Mouse (Mus musculus) hindbrain, embryonic 14.5 days (tissue): Measurements from ENCODE around the gene D16Ertd472e. TPM values are rescaled to one million over a fixed set of nuclear protein-coding genes. Genes with fewer than 3 reads are reported as not detected.

Experiments used
- ATAC-seq: fragments of 200-750 bp; cut with Nextera tagmentation; 2 replicates; pipeline ENCODE4 v1.8.0; 2017; ENCODE audit warnings: moderate number of reproducible peaks, mild to moderate bottlenecking, moderate TSS enrichment, moderate library complexity; ENCODE audit not compliant: low FRiP score
- DNase-seq: peaks from one replicate; pipeline ENCODE4 v3.0.0-alpha.2; 2015; ENCODE audit warnings: low spot score
- H3K27ac ChIP-seq: fragments of 300-500 bp; sonication (generic); 2 replicates; pipeline ENCODE4 v1.5.1; 2014; ENCODE audit warnings: mild to moderate bottlenecking, moderate library complexity
- H3K27me3 ChIP-seq: fragments of 300-500 bp; sonication (generic); 2 replicates; pipeline ENCODE4 v1.6.1; 2014; ENCODE audit warnings: mild to moderate bottlenecking, low read length, mixed read lengths; ENCODE audit not compliant: control insufficient read depth, insufficient read depth
- H3K36me3 ChIP-seq: fragments of 300-500 bp; sonication (generic); replicated peaks from 2 replicates; pipeline ENCODE4 v1.6.1; 2014; ENCODE audit not compliant: control insufficient read depth, insufficient read depth
- H3K4me1 ChIP-seq: fragments of 300-500 bp; sonication (generic); replicated peaks from 2 replicates; pipeline ENCODE4 v1.6.1; 2014; ENCODE audit warnings: antibody characterized with exemption, low read length, mixed read lengths; ENCODE audit not compliant: control insufficient read depth, insufficient read depth
- H3K4me2 ChIP-seq: fragments of 300-500 bp; sonication (generic); replicated peaks from 2 replicates; pipeline ENCODE4 v1.6.1; 2014; ENCODE audit warnings: mild to moderate bottlenecking, moderate library complexity
- H3K4me3 ChIP-seq: fragments of 300-500 bp; sonication (generic); replicated peaks from 2 replicates; pipeline ENCODE4 v1.5.1; 2014; ENCODE audit warnings: mild to moderate bottlenecking, low read length
- H3K9ac ChIP-seq: fragments of 300-500 bp; sonication (generic); 2 replicates; pipeline ENCODE4 v1.6.1; 2014
- H3K9me3 ChIP-seq: fragments of 300-500 bp; sonication (generic); 2 replicates; pipeline ENCODE4 v1.6.1; 2016; ENCODE audit warnings: low read length; ENCODE audit not compliant: control insufficient read depth
- WGBS: fragments of 180-500 bp; shearing (Covaris S2); extraction: QIAGEN DNeasy Blood & Tissue Kit; methylation state at CpG from one replicate; pipeline ENCODE4 v1.1.7; 2014; 5-methylcytosine and 5-hydroxymethylcytosine counted together
- polyA plus RNA-seq: library from polyadenylated mRNA; unstranded; fragments of >200 nt; fragmentation: Nextera tagmentation; extraction: Ambion mirVana; gene quantifications from 2 replicates; pipeline ENCODE4 v1.2.1, GENCODE M21; 2014

Gene D16Ertd472e
- polyA plus RNA-seq, 1 experiment from 2014 or later, result 7.1 TPM

- ATAC-seq, result no peak
- no peaks in the 10 kb centered on the region for H3K36me3 ChIP-seq
- no peaks in the 10 kb centered on the region for H3K9me3 ChIP-seq
- DNase-seq, result no peak
- no peak overlapping the region for H3K27ac ChIP-seq
- H3K27me3 ChIP-seq, result no peaks in the 10 kb centered on the region
- H3K4me3 ChIP-seq, result no peak overlapping the region
- WGBS, result 82% methylated on average over 6 of the region's 6 CpGs
- no peaks in the 10 kb centered on the region for H3K4me1 ChIP-seq
- H3K9ac ChIP-seq, result no peak overlapping the region
- no peak overlapping the region for H3K4me2 ChIP-seq
Observed at GRCm38 (mm10) chr16:78591130-78591529, 14.6 kb upstream of the D16Ertd472e start.

DNA sequence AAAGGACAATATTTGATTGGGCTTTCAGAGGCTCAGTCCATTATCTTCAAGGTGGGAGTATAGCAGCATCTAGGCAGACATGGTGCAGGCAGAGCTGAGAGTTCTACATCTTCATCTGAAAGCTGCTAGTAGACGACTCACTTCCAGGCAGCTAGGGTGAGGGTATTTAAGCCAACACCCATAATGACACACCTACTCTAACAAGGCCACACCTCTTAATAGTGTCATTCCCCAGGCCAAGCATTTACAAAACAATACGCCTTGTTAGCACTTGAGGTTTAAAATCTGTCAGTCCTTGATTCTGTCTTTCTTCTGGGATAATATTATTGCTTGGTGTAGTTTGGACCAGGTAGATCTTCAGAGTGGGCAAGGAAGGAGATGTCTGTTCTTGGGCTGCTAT lies 12.3 kb upstream of the D16Ertd472e start:
- no peak for DNase-seq
- H3K4me1 ChIP-seq, result no peaks in the 10 kb centered on the region
- H3K9ac ChIP-seq, result no peak overlapping the region
- WGBS, result 93% methylated on average over 2 of the region's 2 CpGs
- H3K9me3 ChIP-seq, result no peaks in the 10 kb centered on the region
- no peak overlapping the region for H3K4me2 ChIP-seq
- H3K36me3 ChIP-seq, result no peaks in the 10 kb centered on the region
- H3K27ac ChIP-seq, result no peak overlapping the region
- ATAC-seq, result no peak
- H3K27me3 ChIP-seq, result no peaks in the 10 kb centered on the region
- no peak overlapping the region for H3K4me3 ChIP-seq

- Histone ChIP-seq H3K4me1 (no peaks in the 10 kb centered on the region), H3K4me3 (no peak overlapping the region), H3K9me3 (no peaks in the 10 kb centered on the region), H3K27ac (no peak overlapping the region), H3K27me3 (no peaks in the 10 kb centered on the region), H3K36me3 (no peaks in the 10 kb centered on the region), H3K9ac (no peak overlapping the region), H3K4me2 (no peak overlapping the region)
- WGBS, result 87% methylated on average over 7 of the region's 7 CpGs
- DNase-seq (no peak), ATAC-seq (no peak)
Observed at GRCm38 (mm10) chr16:78586621-78587020, 10.1 kb upstream of the D16Ertd472e start.

GRCm38 (mm10) chr16:78585664-78586397 lies 9.3 kb upstream of the D16Ertd472e start:
- 79% methylated on average over 11 of the region's 11 CpGs for WGBS
- Histone ChIP-seq H3K4me1 (no peaks in the 10 kb centered on the region), H3K27me3 (no peaks in the 10 kb centered on the region), H3K9me3 (no peaks in the 10 kb centered on the region), H3K4me3 (no peak overlapping the region), H3K4me2 (no peak overlapping the region), H3K27ac (no peak overlapping the region), H3K9ac (no peak overlapping the region), H3K36me3 (no peaks in the 10 kb centered on the region)
- DNase-seq (no peak), ATAC-seq (no peak)

DNA sequence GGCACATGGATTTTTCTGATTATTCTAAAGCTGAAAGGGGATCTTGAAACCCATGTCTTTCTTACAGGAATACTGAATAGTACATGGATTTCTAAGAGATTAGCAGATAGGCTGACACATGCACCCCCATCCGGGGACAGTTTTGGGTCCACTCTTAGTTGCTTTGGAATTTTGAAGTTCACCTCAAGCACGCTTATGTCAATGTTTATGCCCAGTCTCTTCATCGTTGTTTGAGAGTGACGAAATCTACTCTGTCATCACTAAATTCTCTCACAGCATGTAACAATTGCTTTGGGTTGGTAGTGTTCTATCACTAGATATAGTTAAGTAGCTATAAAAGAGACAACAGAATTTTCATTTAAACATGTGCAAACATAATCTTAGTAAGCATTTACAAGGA lies 8.7 kb upstream of the D16Ertd472e start:
- DNase-seq, result no peak
- H3K36me3 ChIP-seq, result no peaks in the 10 kb centered on the region
- H3K4me1 ChIP-seq, result no peaks in the 10 kb centered on the region
- ATAC-seq, result no peak
- 88% methylated on average over 4 of the region's 4 CpGs for WGBS
- no peak overlapping the region for H3K4me3 ChIP-seq
- H3K27ac ChIP-seq, result no peak overlapping the region
- no peaks in the 10 kb centered on the region for H3K9me3 ChIP-seq
- H3K27me3 ChIP-seq, result no peaks in the 10 kb centered on the region
- no peak overlapping the region for H3K9ac ChIP-seq
- no peak overlapping the region for H3K4me2 ChIP-seq

GRCm38 (mm10) chr16:78583968-78584367 lies 7.5 kb upstream of the D16Ertd472e start:
- Histone ChIP-seq H3K4me3 (no peak overlapping the region), H3K27me3 (no peaks in the 10 kb centered on the region), H3K4me1 (no peaks in the 10 kb centered on the region), H3K9ac (no peak overlapping the region), H3K36me3 (no peaks in the 10 kb centered on the region), H3K4me2 (no peak overlapping the region), H3K9me3 (no peaks in the 10 kb centered on the region), H3K27ac (no peak overlapping the region)
- ATAC-seq (no peak), DNase-seq (no peak)
- WGBS, result 96% methylated on average over 4 of the region's 4 CpGs

DNA sequence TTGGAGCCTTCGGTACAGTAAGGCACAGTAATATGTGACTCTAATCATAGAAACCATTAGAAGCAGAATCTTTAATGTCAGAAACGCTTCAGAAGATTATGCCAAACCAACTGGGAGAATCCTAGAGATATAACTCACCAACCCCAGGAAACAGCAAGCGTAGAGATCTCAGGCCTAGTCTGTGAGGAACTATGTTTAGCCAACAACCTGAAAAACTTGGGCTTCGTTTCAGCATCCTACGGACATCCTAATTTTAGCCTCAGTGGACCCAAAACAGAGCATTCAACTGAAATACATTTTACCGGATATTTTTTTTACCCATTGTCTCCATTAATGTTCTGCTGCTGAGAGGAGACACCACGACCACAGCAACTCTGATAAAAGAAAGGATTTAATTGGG lies 3.9 kb upstream of the D16Ertd472e start:
- DNase-seq (no peak), ATAC-seq (no peak)
- H3K4me1 ChIP-seq, result peaks cover 6% of the 10 kb centered on the region; the same call in 1 of the 2 replicates
- no peak overlapping the region for H3K4me2 ChIP-seq
- no peaks in the 10 kb centered on the region for H3K27me3 ChIP-seq
- H3K27ac ChIP-seq, result no peak overlapping the region
- H3K4me3 ChIP-seq, result no peak overlapping the region
- H3K9me3 ChIP-seq, result no peaks in the 10 kb centered on the region
- H3K36me3 ChIP-seq, result no peaks in the 10 kb centered on the region
- H3K9ac ChIP-seq, result no peak overlapping the region
- WGBS, result 97% methylated on average over 7 of the region's 7 CpGs

DNA sequence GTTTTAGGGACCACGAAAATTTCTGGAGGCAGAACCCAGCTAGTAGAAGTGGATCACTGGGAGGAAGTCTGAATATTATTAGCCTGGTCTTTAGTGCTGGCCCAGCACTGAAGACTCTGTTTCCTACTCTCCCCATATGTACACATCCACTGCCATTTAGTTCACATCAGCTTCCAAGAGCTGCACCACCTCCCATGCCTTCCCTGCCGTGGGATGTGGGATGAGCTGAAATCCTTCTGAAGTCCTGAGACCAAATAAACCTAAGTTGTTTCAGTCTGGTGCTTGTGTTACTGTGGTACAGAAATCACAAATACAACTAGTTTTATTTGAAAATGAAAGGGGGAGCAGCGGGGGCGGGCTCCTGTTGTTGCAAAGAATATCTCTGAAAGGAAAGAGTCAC lies 2.9 kb upstream of the D16Ertd472e start:
- H3K4me2 ChIP-seq, result no peak overlapping the region
- DNase-seq (no peak), ATAC-seq (no peak)
- H3K9ac ChIP-seq, result no peak overlapping the region
- H3K4me3 ChIP-seq, result no peak overlapping the region
- H3K4me1 ChIP-seq, result peaks cover 15% of the 10 kb centered on the region; the same call in 1 of the 2 replicates
- 88% methylated on average over 4 of the region's 4 CpGs for WGBS
- no peaks in the 10 kb centered on the region for H3K27me3 ChIP-seq
- H3K27ac ChIP-seq, result no peak overlapping the region
- H3K36me3 ChIP-seq, result no peaks in the 10 kb centered on the region
- H3K9me3 ChIP-seq, result no peaks in the 10 kb centered on the region

- Histone ChIP-seq H3K4me3 (peak overlapping the region; percentile 87), H3K4me2 (peak overlapping the region; percentile 86), H3K4me1 (peaks cover 19% of the 10 kb centered on the region; the same call in 1 of the 2 replicates), H3K36me3 (no peaks in the 10 kb centered on the region), H3K27me3 (no peaks in the 10 kb centered on the region), H3K9me3 (no peaks in the 10 kb centered on the region), H3K9ac (peak overlapping the region; percentile 78), H3K27ac (peak overlapping the region; percentile 82; the same call in 1 of the 2 replicates)
- DNase-seq, result peak; percentile 31
- 23% methylated on average over 14 of the region's 14 CpGs for WGBS
- no peak for ATAC-seq
Observed at GRCm38 (mm10) chr16:78577085-78577671, 670 bp upstream of the D16Ertd472e start.
